Mouse (Mus musculus) liver, postnatal 0 days (tissue): ENCODE measurements at regions not wholly inside any gene's neighbourhood (a gene's known extent, or its start where the extent isn't known, plus 50 kb on each side); places are given as distances from the start of the nearest gene placed in this dataset.

Experiments
- ATAC-seq: fragments of 200-750 bp; cut with Nextera tagmentation; 2 replicates; pipeline ENCODE4 v1.8.0; 2017; ENCODE audit warnings: mild to moderate bottlenecking, moderate library complexity
- DNase-seq: peaks from one replicate; pipeline ENCODE4 v3.0.0-alpha.2; 2016
- H3K27ac ChIP-seq: fragments of 300-500 bp; sonication (generic); 2 replicates; pipeline ENCODE4 v1.5.1; 2014; ENCODE audit warnings: antibody characterized with exemption, moderate library complexity, mild to moderate bottlenecking, low read depth
- H3K27me3 ChIP-seq: fragments of 300-500 bp; sonication (generic); 2 replicates; pipeline ENCODE4 v1.6.1; 2014; ENCODE audit warnings: low read length, control low read depth, mixed read lengths; ENCODE audit not compliant: insufficient read depth
- H3K36me3 ChIP-seq: fragments of 300-500 bp; sonication (generic); replicated peaks from 2 replicates; pipeline ENCODE4 v1.6.1; 2014; ENCODE audit warnings: mild to moderate bottlenecking, control low read depth, low read length, moderate library complexity, mixed read lengths; ENCODE audit not compliant: insufficient read depth
- H3K4me1 ChIP-seq: fragments of 300-500 bp; sonication (generic); 2 replicates; pipeline ENCODE4 v1.6.1; 2014; ENCODE audit warnings: antibody characterized with exemption, mild to moderate bottlenecking, control low read depth; ENCODE audit not compliant: insufficient read depth
- H3K4me2 ChIP-seq: fragments of 300-500 bp; sonication (generic); 2 replicates; pipeline ENCODE4 v1.6.1; 2014; ENCODE audit warnings: low read depth, mild to moderate bottlenecking, low read length, moderate library complexity, mixed read lengths
- H3K4me3 ChIP-seq: fragments of 300-500 bp; sonication (generic); 2 replicates; pipeline ENCODE4 v1.5.1; 2014; ENCODE audit warnings: low read depth, low read length
- H3K9ac ChIP-seq: fragments of 300-500 bp; sonication (generic); replicated peaks from 2 replicates; pipeline ENCODE4 v1.6.1; 2014; ENCODE audit warnings: mild to moderate bottlenecking, moderate library complexity
- H3K9me3 ChIP-seq: fragments of 300-500 bp; sonication (generic); 2 replicates; pipeline ENCODE4 v1.6.1; 2016; ENCODE audit warnings: mild to moderate bottlenecking, control low read depth, low read length, mixed read lengths
- CTCF ChIP-seq: sonication (generic); IDR thresholded peaks from 2 replicates; pipeline ENCODE4 v1.5.1; 2016; ENCODE audit warnings: antibody characterized with exemption, low read depth
- EP300 ChIP-seq: IDR thresholded peaks from 2 replicates; pipeline ENCODE4 v1.6.1; 2016; ENCODE audit warnings: antibody characterized with exemption, low read depth, mild to moderate bottlenecking
- WGBS: fragments of 180-500 bp; shearing (Covaris S2); extraction: QIAGEN DNeasy Blood & Tissue Kit; methylation state at CpG from one replicate; pipeline ENCODE4 v1.1.7; 2014; ENCODE audit not compliant: insufficient replicate concordance; 5-methylcytosine and 5-hydroxymethylcytosine counted together

DNA sequence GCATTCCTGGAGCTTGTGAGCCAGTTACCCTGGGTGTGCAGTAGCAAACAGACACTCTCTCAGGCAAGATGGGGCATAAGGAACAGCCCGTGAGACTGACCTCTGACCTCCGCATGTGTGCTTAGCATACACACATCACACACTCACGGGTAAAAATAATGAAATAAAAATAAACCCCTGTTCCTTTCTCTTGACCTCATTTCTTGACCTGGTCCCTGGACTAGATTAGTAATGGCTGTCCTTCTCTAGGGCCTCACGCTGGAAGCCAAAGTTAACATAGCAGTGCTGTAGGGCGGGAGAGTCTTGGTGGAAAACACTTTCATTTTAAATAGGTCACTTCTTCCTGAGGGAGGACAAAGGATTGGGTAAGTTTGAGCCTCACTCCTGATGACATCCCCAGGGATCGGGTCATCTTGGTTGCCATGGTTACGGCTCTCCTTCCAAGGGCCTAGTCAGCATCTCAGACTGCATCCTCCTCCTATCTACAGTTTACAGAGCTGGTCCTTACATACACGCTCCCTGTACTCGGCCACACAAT, 59.4 kb upstream of the Errfi1 start:
- TF ChIP-seq CTCF (no peak), EP300 (no peak)
- DNase-seq = no peak

DNA sequence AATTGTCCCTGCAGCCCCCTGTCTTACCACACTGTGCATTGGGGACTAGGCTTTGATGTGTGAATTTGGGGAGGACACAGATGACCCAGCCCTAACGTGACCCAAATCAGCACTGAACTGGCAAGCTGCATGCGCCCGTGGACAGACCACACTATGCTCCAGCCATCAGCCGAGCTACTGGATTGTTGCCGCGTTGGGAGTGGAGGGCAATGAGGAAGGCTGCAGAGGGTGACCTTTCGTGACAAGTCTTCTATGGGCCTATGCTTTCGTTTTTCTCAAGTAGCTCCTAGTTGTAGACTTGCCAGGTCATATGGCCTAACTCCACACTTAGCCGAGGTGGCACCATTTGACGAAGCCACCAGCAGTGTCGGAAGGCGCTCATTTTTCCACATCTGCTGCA, 60.6 kb upstream of the Errfi1 start:
- H3K4me3 ChIP-seq = no peak overlapping the region
- no peak for DNase-seq
- H3K9ac ChIP-seq = no peak overlapping the region
- no peaks in the 10 kb centered on the region for H3K27me3 ChIP-seq
- no peaks in the 10 kb centered on the region for H3K9me3 ChIP-seq
- ATAC-seq = no peak
- no peak overlapping the region for H3K4me2 ChIP-seq
- H3K36me3 ChIP-seq = no peaks in the 10 kb centered on the region
- WGBS = 89% methylated on average over 12 of the region's 12 CpGs
- no peak overlapping the region for H3K27ac ChIP-seq
- H3K4me1 ChIP-seq = peaks cover 6% of the 10 kb centered on the region
- TF ChIP-seq CTCF (no peak), EP300 (no peak)

More for the DNA sequence above, 59.4 kb upstream of the Errfi1 start:
- 76% methylated on average over 9 of the region's 9 CpGs for WGBS
- Histone ChIP-seq H3K9ac (no peak overlapping the region), H3K36me3 (no peaks in the 10 kb centered on the region), H3K4me1 (peaks cover 6% of the 10 kb centered on the region), H3K4me2 (no peak overlapping the region), H3K27me3 (no peaks in the 10 kb centered on the region), H3K4me3 (no peak overlapping the region), H3K27ac (no peak overlapping the region), H3K9me3 (no peaks in the 10 kb centered on the region)
- ATAC-seq = no peak

DNA sequence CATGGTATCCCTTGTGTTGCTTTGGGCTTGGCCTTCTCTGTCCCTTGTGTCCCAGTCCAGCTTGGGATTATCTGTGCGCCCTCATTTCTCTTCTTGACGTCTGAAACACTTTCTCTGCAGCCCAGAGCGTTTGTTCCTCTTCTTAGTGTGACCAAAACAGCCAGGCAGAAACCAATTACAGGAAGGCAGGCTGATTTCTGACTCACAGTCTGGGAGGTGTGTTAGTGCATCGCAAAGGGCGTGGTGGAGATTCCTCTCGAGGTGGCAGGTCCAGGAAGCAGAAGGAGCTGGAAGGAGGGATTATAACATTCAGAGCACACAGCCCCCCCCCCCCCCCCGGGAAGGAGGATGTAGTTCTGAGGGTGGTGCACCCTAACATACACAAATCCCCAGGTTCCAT, 64.6 kb upstream of the Errfi1 start:
- 41% methylated on average over 7 of the region's 7 CpGs for WGBS
- ATAC-seq (no peak), DNase-seq (no peak)
- H3K4me3 ChIP-seq = no peak overlapping the region
- H3K27me3 ChIP-seq = no peaks in the 10 kb centered on the region
- no peak overlapping the region for H3K4me2 ChIP-seq
- H3K4me1 ChIP-seq = peaks cover 16% of the 10 kb centered on the region
- TF ChIP-seq EP300 (no peak), CTCF (no peak)
- H3K9ac ChIP-seq = no peak overlapping the region
- no peak overlapping the region for H3K27ac ChIP-seq
- H3K36me3 ChIP-seq = no peaks in the 10 kb centered on the region
- no peaks in the 10 kb centered on the region for H3K9me3 ChIP-seq

DNA sequence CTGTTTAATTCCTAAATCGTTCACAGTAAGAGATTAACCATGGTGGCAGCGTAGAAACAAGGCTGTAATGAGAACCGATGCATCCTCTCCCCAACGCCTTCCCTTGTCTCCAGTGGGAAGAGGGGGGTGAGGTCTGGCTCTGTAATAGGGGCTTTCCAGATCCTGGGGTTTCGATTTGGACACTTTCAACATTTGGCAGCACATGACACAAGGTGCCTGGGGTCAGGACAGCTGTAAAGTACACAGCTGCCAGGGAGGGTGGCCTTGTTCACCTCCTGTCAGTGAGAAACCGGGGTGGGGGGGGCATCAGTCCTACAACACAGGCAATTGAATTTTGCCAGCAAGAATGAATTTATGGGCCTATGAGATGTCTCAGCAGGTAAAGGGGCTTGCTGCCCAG, 66.6 kb upstream of the Errfi1 start:
- WGBS = 49% methylated on average over 6 of the region's 6 CpGs
- peak; percentile 62 for DNase-seq

DNA sequence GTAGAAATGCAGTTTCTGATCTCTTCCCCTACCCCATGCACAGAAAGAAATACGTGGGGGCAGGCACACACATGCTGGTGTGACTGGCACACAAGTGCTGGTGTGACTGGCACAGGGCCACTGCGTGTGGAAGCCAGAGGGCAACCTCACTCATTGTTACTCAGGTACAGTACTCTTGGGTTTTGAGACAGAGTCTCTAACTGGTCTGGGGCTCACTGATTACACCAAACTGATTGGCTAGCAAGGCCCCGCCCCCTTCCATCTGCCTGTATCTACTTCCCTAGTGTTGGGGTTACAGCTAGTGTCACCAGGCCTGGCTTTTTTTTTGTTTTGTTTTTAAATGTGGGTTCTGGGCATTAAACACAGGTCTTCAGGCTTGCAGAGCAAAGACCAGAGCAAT, 67.1 kb upstream of the Errfi1 start:
- Histone ChIP-seq H3K4me3 (no peak overlapping the region), H3K36me3 (no peaks in the 10 kb centered on the region), H3K4me1 (peaks cover 25% of the 10 kb centered on the region), H3K9ac (no peak overlapping the region), H3K9me3 (no peaks in the 10 kb centered on the region), H3K27me3 (no peaks in the 10 kb centered on the region), H3K27ac (peak overlapping the region; percentile 89), H3K4me2 (no peak overlapping the region)
- peak; percentile 59 for DNase-seq
- TF ChIP-seq EP300 (no peak), CTCF (no peak)
- peak; percentile 74 for ATAC-seq
- 60% methylated on average over 3 of the region's 3 CpGs for WGBS

More for the DNA sequence above, 66.6 kb upstream of the Errfi1 start:
- Histone ChIP-seq H3K4me3 (no peak overlapping the region), H3K4me1 (peaks cover 23% of the 10 kb centered on the region), H3K27me3 (no peaks in the 10 kb centered on the region), H3K27ac (peak overlapping the region; percentile 89), H3K36me3 (no peaks in the 10 kb centered on the region), H3K9me3 (no peaks in the 10 kb centered on the region), H3K4me2 (no peak overlapping the region), H3K9ac (no peak overlapping the region)
- no peak for TF ChIP-seq EP300
- TF ChIP-seq CTCF = no peak
- ATAC-seq = peak; percentile 73

DNA sequence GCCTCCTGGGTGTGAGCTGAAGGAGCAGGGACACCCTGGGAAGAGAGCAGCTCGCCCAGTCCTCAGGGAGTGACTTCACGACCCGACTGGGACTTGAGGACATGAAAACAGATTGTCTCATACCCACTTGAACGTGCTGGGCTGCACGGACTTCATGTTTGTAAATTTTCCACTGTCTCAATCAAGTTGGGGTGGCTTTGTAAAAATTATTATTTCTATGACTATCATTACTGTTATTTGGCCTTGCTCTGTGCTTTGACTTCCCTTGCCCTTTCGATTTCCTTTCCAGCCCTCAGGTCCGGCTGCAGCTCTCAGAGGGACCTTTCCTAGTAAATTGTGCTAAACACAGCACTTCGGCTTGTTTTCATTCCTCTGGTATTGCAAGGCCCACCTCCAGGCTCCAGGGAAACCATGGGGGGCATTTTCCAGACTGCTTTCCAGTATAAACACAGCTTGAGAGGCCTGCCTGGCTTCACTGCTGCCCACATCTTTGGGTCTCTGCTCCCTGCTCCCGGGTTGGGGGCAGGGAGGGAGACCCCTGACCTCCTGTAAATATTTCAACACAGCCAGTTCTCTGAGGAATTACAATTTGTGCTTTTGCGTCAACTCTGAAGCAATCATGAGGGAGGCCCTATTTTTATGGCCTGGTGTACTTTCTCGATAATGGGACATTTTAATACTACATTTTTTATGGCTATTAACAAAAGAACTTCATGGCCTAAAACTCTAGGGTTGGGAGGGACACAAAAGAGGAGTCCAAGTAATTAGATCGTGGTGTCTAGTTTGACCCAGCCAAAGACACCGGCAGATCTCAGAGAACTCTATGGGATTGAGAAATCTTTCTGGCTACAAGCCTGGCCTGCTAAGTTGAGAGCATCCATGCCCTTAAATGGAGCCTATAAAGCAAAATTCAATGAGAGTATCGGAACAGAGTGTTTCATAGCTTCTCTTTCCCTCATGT, 68.9 kb upstream of the Errfi1 start:
- Histone ChIP-seq H3K9me3 (no peaks in the 10 kb centered on the region), H3K4me2 (no peak overlapping the region), H3K4me1 (peaks cover 32% of the 10 kb centered on the region), H3K27me3 (no peaks in the 10 kb centered on the region), H3K4me3 (no peak overlapping the region), H3K27ac (peak overlapping the region; percentile 89), H3K9ac (no peak overlapping the region), H3K36me3 (no peaks in the 10 kb centered on the region)
- DNase-seq = peak; percentile 66
- TF ChIP-seq CTCF = no peak
- TF ChIP-seq EP300 = peak; percentile 90
- ATAC-seq = peak; percentile 63
- WGBS = 51% methylated on average over 14 of the region's 14 CpGs
